Mouse (Mus musculus): ENCODE data around the gene Cdadc1. TPM values are rescaled to one million over a fixed set of nuclear protein-coding genes. Genes with fewer than 3 reads are reported as not detected.

Cdadc1 gene
- polyA plus RNA-seq (2014; fragmentation: Illumina TruSeq; extraction: RNeasy Lipid Tissue Mini Kit (QIAGEN cat#74804)) = 54.2 TPM

GRCm38 (mm10) chr14:59597398-59598259, at the start of gene Cdadc1:
TSS of gene Cdadc1 (minus strand) at chr14:59597959.

GRCm38 (mm10) chr14:59625158-59625805, 27.5 kb upstream of the Cdadc1 start, which contains the start of gene Shisa2:
TSS of gene Shisa2 (plus strand) at chr14:59625308.

Other genes starting within 250 kb of the Cdadc1 start
- gene Phf11d, start 232.5 kb downstream of the Cdadc1 start, polyA plus RNA-seq (2014; fragmentation: Illumina TruSeq; extraction: RNeasy Lipid Tissue Mini Kit (QIAGEN cat#74804)) = 23.2 TPM
- 0.91 TPM for gene Phf11c, start 202.6 kb downstream of the Cdadc1 start, polyA plus RNA-seq (2014; fragmentation: Illumina TruSeq; extraction: RNeasy Lipid Tissue Mini Kit (QIAGEN cat#74804))
- gene Setdb2, start 157.1 kb downstream of the Cdadc1 start, polyA plus RNA-seq (2014; fragmentation: Illumina TruSeq; extraction: RNeasy Lipid Tissue Mini Kit (QIAGEN cat#74804)) = 15.3 TPM
- 101 TPM for gene Cab39l, start 157.0 kb downstream of the Cdadc1 start, polyA plus RNA-seq (2014; fragmentation: Illumina TruSeq; extraction: RNeasy Lipid Tissue Mini Kit (QIAGEN cat#74804))
- gene Shisa2, start 27.3 kb upstream of the Cdadc1 start, polyA plus RNA-seq (2014; fragmentation: Illumina TruSeq; extraction: RNeasy Lipid Tissue Mini Kit (QIAGEN cat#74804)) = 10.9 TPM